Mouse (Mus musculus) midbrain, embryonic 13.5 days (tissue): ENCODE results near the gene Chrna9. TPM values are rescaled to one million over a fixed set of nuclear protein-coding genes. Genes with fewer than 3 reads are reported as not detected.

Source experiments
- ATAC-seq: fragments of 200-750 bp; cut with Nextera tagmentation; 2 replicates; pipeline ENCODE4 v1.8.0; 2017; ENCODE audit warnings: mild to moderate bottlenecking, moderate TSS enrichment, moderate library complexity
- H3K27ac ChIP-seq: fragments of 300-500 bp; sonication (generic); 2 replicates; pipeline ENCODE4 v1.5.1; 2015; ENCODE audit warnings: inconsistent platforms, mild to moderate bottlenecking, moderate library complexity
- H3K27me3 ChIP-seq: fragments of 300-500 bp; sonication (generic); 2 replicates; pipeline ENCODE4 v1.6.1; 2015; ENCODE audit warnings: mild to moderate bottlenecking, inconsistent platforms
- H3K36me3 ChIP-seq: fragments of 300-500 bp; sonication (generic); 2 replicates; pipeline ENCODE4 v1.6.1; 2015; ENCODE audit warnings: mild to moderate bottlenecking, inconsistent platforms
- H3K4me1 ChIP-seq: fragments of 300-500 bp; sonication (generic); replicated peaks from 2 replicates; pipeline ENCODE4 v1.6.1; 2015; ENCODE audit warnings: inconsistent platforms
- H3K4me2 ChIP-seq: fragments of 300-500 bp; sonication (generic); replicated peaks from 2 replicates; pipeline ENCODE4 v1.6.1; 2015; ENCODE audit warnings: moderate library complexity, mild to moderate bottlenecking, inconsistent platforms
- H3K4me3 ChIP-seq: fragments of 300-500 bp; sonication (generic); replicated peaks from 2 replicates; pipeline ENCODE4 v1.5.1; 2015; ENCODE audit warnings: mild to moderate bottlenecking, inconsistent platforms
- H3K9ac ChIP-seq: fragments of 300-500 bp; sonication (generic); replicated peaks from 2 replicates; pipeline ENCODE4 v1.6.1; 2015; ENCODE audit warnings: mild to moderate bottlenecking, inconsistent platforms
- H3K9me3 ChIP-seq: fragments of 300-500 bp; sonication (generic); 2 replicates; pipeline ENCODE4 v1.6.1; 2016; ENCODE audit warnings: mild to moderate bottlenecking, inconsistent platforms
- WGBS: fragments of 180-500 bp; shearing (Covaris S2); methylation state at CpG from one replicate; pipeline ENCODE4 v1.1.7; 2015; 5-methylcytosine and 5-hydroxymethylcytosine counted together
- polyA plus RNA-seq: library from polyadenylated mRNA; unstranded; fragments of >200 nt; fragmentation: Nextera tagmentation; extraction: Ambion mirVana; gene quantifications from 2 replicates; pipeline ENCODE4 v1.2.1, GENCODE M21; 2015

The Chrna9 gene
- polyA plus RNA-seq, 1 experiment from 2014 or later, result not detected

GRCm38 (mm10) chr5:65950679-65951512 is 16.2 kb downstream of the Chrna9 start:
- Histone ChIP-seq H3K9me3 (no peaks in the 10 kb centered on the region), H3K27me3 (no peaks in the 10 kb centered on the region), H3K36me3 (no peaks in the 10 kb centered on the region), H3K4me3 (peak overlapping the region; percentile 3; the same call in 1 of the 2 replicates), H3K4me2 (peak overlapping the region; percentile 47), H3K4me1 (peaks cover 29% of the 10 kb centered on the region), H3K27ac (peak overlapping the region; percentile 93), H3K9ac (no peak overlapping the region)
- 34% methylated on average over 18 of the region's 18 CpGs for WGBS
- peak; percentile 77 for ATAC-seq

- ATAC-seq, result no peak; the same call in 1 of the 2 replicates
- Histone ChIP-seq H3K36me3 (no peaks in the 10 kb centered on the region), H3K27me3 (no peaks in the 10 kb centered on the region), H3K4me1 (peaks cover 30% of the 10 kb centered on the region), H3K27ac (peak overlapping the region; percentile 93), H3K9me3 (no peaks in the 10 kb centered on the region), H3K4me2 (no peak overlapping the region), H3K9ac (no peak overlapping the region), H3K4me3 (no peak overlapping the region)
- WGBS, result 68% methylated on average over 4 of the region's 4 CpGs
These were observed 16.8 kb downstream of the Chrna9 start for GRCm38 (mm10) chr5:65951513-65951909.

GRCm38 (mm10) chr5:65954130-65955080 is 19.7 kb downstream of the Chrna9 start:
- WGBS, result 92% methylated on average over 16 of the region's 16 CpGs
- Histone ChIP-seq H3K36me3 (no peaks in the 10 kb centered on the region), H3K4me2 (no peak overlapping the region), H3K9me3 (no peaks in the 10 kb centered on the region), H3K27me3 (no peaks in the 10 kb centered on the region), H3K4me3 (no peak overlapping the region), H3K27ac (peak overlapping the region; percentile 54), H3K9ac (no peak overlapping the region), H3K4me1 (peaks cover 30% of the 10 kb centered on the region)
- no peak for ATAC-seq

- no peak overlapping the region for H3K9ac ChIP-seq
These were observed 20.8 kb downstream of the Chrna9 start for GRCm38 (mm10) chr5:65955343-65956143.

GRCm38 (mm10) chr5:65956144-65957008 is 21.7 kb downstream of the Chrna9 start:
- peak overlapping the region; percentile 44 for H3K4me2 ChIP-seq
- no peak overlapping the region for H3K9ac ChIP-seq
- peak overlapping the region; percentile 24 for H3K4me3 ChIP-seq
- WGBS, result 76% methylated on average over 9 of the region's 9 CpGs
- peaks cover 14% of the 10 kb centered on the region for H3K4me1 ChIP-seq
- H3K27me3 ChIP-seq, result no peaks in the 10 kb centered on the region
- ATAC-seq, result no peak
- H3K9me3 ChIP-seq, result no peaks in the 10 kb centered on the region
- no peak overlapping the region for H3K27ac ChIP-seq
- H3K36me3 ChIP-seq, result no peaks in the 10 kb centered on the region

More at GRCm38 (mm10) chr5:65955343-65956143, 20.8 kb downstream of the Chrna9 start:
- 39% methylated on average over 23 of the region's 23 CpGs for WGBS
- Histone ChIP-seq H3K9me3 (no peaks in the 10 kb centered on the region), H3K27ac (peak overlapping the region; percentile 54), H3K27me3 (no peaks in the 10 kb centered on the region), H3K4me1 (peaks cover 20% of the 10 kb centered on the region), H3K4me2 (peak overlapping the region; percentile 44), H3K4me3 (peak overlapping the region; percentile 24), H3K36me3 (no peaks in the 10 kb centered on the region)
- peak; percentile 57 for ATAC-seq

- Histone ChIP-seq H3K27me3 (no peaks in the 10 kb centered on the region), H3K4me3 (no peak overlapping the region), H3K9ac (no peak overlapping the region), H3K27ac (no peak overlapping the region), H3K4me1 (peaks cover 14% of the 10 kb centered on the region), H3K9me3 (no peaks in the 10 kb centered on the region), H3K4me2 (no peak overlapping the region), H3K36me3 (no peaks in the 10 kb centered on the region)
- ATAC-seq, result no peak
- 9% methylated on average over 4 of the region's 4 CpGs for WGBS
These were observed 23.9 kb downstream of the Chrna9 start for GRCm38 (mm10) chr5:65958597-65958996.

GRCm38 (mm10) chr5:65959893-65960596 is 25.3 kb downstream of the Chrna9 start:
- Histone ChIP-seq H3K9ac (no peak overlapping the region), H3K9me3 (no peaks in the 10 kb centered on the region), H3K36me3 (no peaks in the 10 kb centered on the region), H3K4me2 (no peak overlapping the region), H3K4me3 (no peak overlapping the region), H3K27me3 (no peaks in the 10 kb centered on the region), H3K27ac (no peak overlapping the region), H3K4me1 (peaks cover 10% of the 10 kb centered on the region)
- ATAC-seq, result no peak
- WGBS, result 84% methylated on average over 5 of the region's 5 CpGs

- Histone ChIP-seq H3K27me3 (no peaks in the 10 kb centered on the region), H3K4me2 (no peak overlapping the region), H3K27ac (no peak overlapping the region), H3K4me1 (peaks cover 5% of the 10 kb centered on the region; the same call in 1 of the 2 replicates), H3K36me3 (no peaks in the 10 kb centered on the region), H3K9me3 (no peaks in the 10 kb centered on the region), H3K9ac (no peak overlapping the region), H3K4me3 (no peak overlapping the region)
- WGBS, result 91% methylated on average over 11 of the region's 11 CpGs
- ATAC-seq, result no peak
These were observed 25.9 kb downstream of the Chrna9 start for GRCm38 (mm10) chr5:65960597-65960950.

GRCm38 (mm10) chr5:65963291-65963690 is 28.6 kb downstream of the Chrna9 start:
- 90% methylated on average over 5 of the region's 5 CpGs for WGBS
- Histone ChIP-seq H3K9me3 (no peaks in the 10 kb centered on the region), H3K36me3 (no peaks in the 10 kb centered on the region), H3K9ac (no peak overlapping the region), H3K27ac (no peak overlapping the region), H3K4me1 (no peaks in the 10 kb centered on the region), H3K4me2 (no peak overlapping the region), H3K27me3 (no peaks in the 10 kb centered on the region), H3K4me3 (no peak overlapping the region)
- no peak for ATAC-seq

- Histone ChIP-seq H3K4me1 (no peaks in the 10 kb centered on the region), H3K4me3 (no peak overlapping the region), H3K27ac (no peak overlapping the region), H3K36me3 (no peaks in the 10 kb centered on the region), H3K9ac (no peak overlapping the region), H3K27me3 (no peaks in the 10 kb centered on the region), H3K4me2 (no peak overlapping the region), H3K9me3 (no peaks in the 10 kb centered on the region)
- WGBS, result 80% methylated on average over 7 of the region's 7 CpGs
- ATAC-seq, result no peak
These were observed 31.1 kb downstream of the Chrna9 start for GRCm38 (mm10) chr5:65965771-65966279.
